ENCODE assay signal across 11 mouse cellular contexts in genomic region chr5:130811966-130812365, GRCm38 (mm10).
DNase-seq lines count a peak whose midpoint lies in the region; TF ChIP-seq lines count a peak whose summit lies in the region.
"Had no signal": no experiment of that assay in that cellular context is flagged by ENCODE, and none has a peak within 500 bp of the region (broad histone marks: within the 10 kb centered on the region; RNA-seq: fewer than 3 reads in every experiment).

No protein-coding gene starts in this region.

- DNase-seq in cerebellum, postnatal 10 days = peak; percentile 32 to 34
- DNase-seq in cerebellum, postnatal 4 days (ENCODE audit: low spot score in 2 of 2) = no peak
- DNase-seq in layer of hippocampus, adult 2 months (ENCODE audit: low spot score in 2 of 2) = no peak
- DNase-seq in layer of hippocampus, adult 11-12 months (ENCODE audit: low spot score) = no peak
- DNase-seq in right cerebral cortex, postnatal 4 days = peak; percentile 21
- no peak for DNase-seq in right cerebral cortex, adult 18-20 months
- no peak for DNase-seq in urinary bladder, postnatal 36 days (ENCODE audit: low spot score in 2 of 2)
- DNase-seq in ovary, adult 18-20 months (ENCODE audit: low spot score) = no peak
- DNase-seq: kidney, adult 11 months had no signal

- peak; percentile 50 for TF ChIP-seq CTCF in layer of hippocampus, adult 2 months (conservative IDR thresholded peaks at IDR 0.05)

- H3K27ac ChIP-seq in layer of hippocampus, adult 2 months = peak overlapping the region; percentile 69
- H3K27ac ChIP-seq: heart, embryonic 13.5 days; neural tube, embryonic 13.5 days had no signal

- no peak overlapping the region for H3K4me3 ChIP-seq in layer of hippocampus, adult 2 months
- H3K4me3 ChIP-seq: heart, embryonic 13.5 days; neural tube, embryonic 13.5 days had no signal

Comparison
In these comparisons a context has a peak if more than half of its experiments do, and no peak if none do; other contexts are left out.
1. DNase-seq: peak in cerebellum, postnatal 10 days (2 of 2) and right cerebral cortex, postnatal 4 days (single experiment); none in cerebellum, postnatal 4 days (0 of 2), layer of hippocampus, adult 2 months (0 of 2), layer of hippocampus, adult 11-12 months (single experiment), right cerebral cortex, adult 18-20 months (single experiment), urinary bladder, postnatal 36 days (0 of 2) and ovary, adult 18-20 months (single experiment).